Mouse (Mus musculus) heart, embryonic 16.5 days (tissue): ENCODE measurements around the gene Unc79. TPM values are rescaled to one million over a fixed set of nuclear protein-coding genes. Genes with fewer than 3 reads are reported as not detected.

Experiments used
- ATAC-seq: fragments of 200-750 bp; cut with Nextera tagmentation; replicated peaks from 2 replicates; pipeline ENCODE4 v1.8.0; 2017; ENCODE audit warnings: moderate number of reproducible peaks; ENCODE audit not compliant: insufficient read depth, low FRiP score; ENCODE audit errors: extremely low read depth
- H3K27ac ChIP-seq: fragments of 300-500 bp; sonication (generic); 2 replicates; pipeline ENCODE4 v1.5.1; 2014; ENCODE audit warnings: mild to moderate bottlenecking, low read length, control low read depth, moderate library complexity
- H3K27me3 ChIP-seq: fragments of 300-500 bp; sonication (generic); 2 replicates; pipeline ENCODE4 v1.6.1; 2014; ENCODE audit warnings: low read length, mixed read lengths; ENCODE audit not compliant: control insufficient read depth, insufficient read depth
- H3K36me3 ChIP-seq: fragments of 300-500 bp; sonication (generic); 2 replicates; pipeline ENCODE4 v1.6.1; 2014; ENCODE audit not compliant: control insufficient read depth, insufficient read depth
- H3K4me1 ChIP-seq: fragments of 300-500 bp; sonication (generic); 2 replicates; pipeline ENCODE4 v1.6.1; 2014; ENCODE audit warnings: low read length, mixed read lengths; ENCODE audit not compliant: control insufficient read depth, insufficient read depth
- H3K4me2 ChIP-seq: fragments of 300-500 bp; sonication (generic); 2 replicates; pipeline ENCODE4 v1.6.1; 2014; ENCODE audit warnings: low read depth, mild to moderate bottlenecking, control low read depth, low read length
- H3K4me3 ChIP-seq: fragments of 300-500 bp; sonication (generic); 2 replicates; pipeline ENCODE4 v1.5.1; 2014; ENCODE audit warnings: mild to moderate bottlenecking, control low read depth, low read length
- H3K9ac ChIP-seq: fragments of 300-500 bp; sonication (generic); 2 replicates; pipeline ENCODE4 v1.6.1; 2014; ENCODE audit warnings: low read length, control low read depth
- H3K9me3 ChIP-seq: fragments of 300-500 bp; sonication (generic); replicated peaks from 2 replicates; pipeline ENCODE4 v1.6.1; 2016; ENCODE audit warnings: low read length; ENCODE audit not compliant: control insufficient read depth
- WGBS: fragments of 180-500 bp; shearing (Covaris S2); extraction: QIAGEN DNeasy Blood & Tissue Kit; methylation state at CpG from one replicate; pipeline ENCODE4 v1.1.7; 2014; 5-methylcytosine and 5-hydroxymethylcytosine counted together
- polyA plus RNA-seq: library from polyadenylated mRNA; unstranded; fragments of >200 nt; fragmentation: Nextera tagmentation; extraction: Ambion mirVana; gene quantifications from 2 replicates; pipeline ENCODE4 v1.2.1, GENCODE M21; 2015

Gene Unc79
- polyA plus RNA-seq, 1 experiment from 2014 or later, result 0.30 TPM

- no peak overlapping the region for H3K27ac ChIP-seq
- H3K4me3 ChIP-seq, result no peak overlapping the region
- H3K4me1 ChIP-seq, result no peaks in the 10 kb centered on the region
- WGBS, result 57% methylated on average over 5 of the region's 5 CpGs
- ATAC-seq, result no peak
- H3K4me2 ChIP-seq, result no peak overlapping the region
- no peak overlapping the region for H3K9ac ChIP-seq
- no peaks in the 10 kb centered on the region for H3K27me3 ChIP-seq
- no peaks in the 10 kb centered on the region for H3K36me3 ChIP-seq
- no peaks in the 10 kb centered on the region for H3K9me3 ChIP-seq
These were observed 173.3 kb downstream of the Unc79 start for GRCm38 (mm10) chr12:103121928-103122327.

- WGBS, result 63% methylated on average over 1 of the region's 1 CpGs
- Histone ChIP-seq H3K9me3 (no peaks in the 10 kb centered on the region), H3K27me3 (no peaks in the 10 kb centered on the region), H3K4me2 (no peak overlapping the region), H3K4me3 (no peak overlapping the region), H3K4me1 (no peaks in the 10 kb centered on the region), H3K9ac (no peak overlapping the region), H3K27ac (no peak overlapping the region), H3K36me3 (no peaks in the 10 kb centered on the region)
- ATAC-seq, result no peak
These were observed 175.2 kb downstream of the Unc79 start for GRCm38 (mm10) chr12:103123861-103124260.

GRCm38 (mm10) chr12:103128914-103129313, 180.3 kb downstream of the Unc79 start:
- H3K27me3 ChIP-seq, result no peaks in the 10 kb centered on the region
- no peak overlapping the region for H3K4me2 ChIP-seq
- no peak overlapping the region for H3K27ac ChIP-seq
- no peak overlapping the region for H3K9ac ChIP-seq
- no peaks in the 10 kb centered on the region for H3K9me3 ChIP-seq
- 89% methylated on average over 6 of the region's 6 CpGs for WGBS
- H3K36me3 ChIP-seq, result no peaks in the 10 kb centered on the region
- H3K4me3 ChIP-seq, result no peak overlapping the region
- no peaks in the 10 kb centered on the region for H3K4me1 ChIP-seq
- ATAC-seq, result no peak

- Histone ChIP-seq H3K4me3 (no peak overlapping the region), H3K36me3 (no peaks in the 10 kb centered on the region), H3K9me3 (no peaks in the 10 kb centered on the region), H3K4me2 (no peak overlapping the region), H3K27ac (no peak overlapping the region), H3K9ac (no peak overlapping the region), H3K4me1 (no peaks in the 10 kb centered on the region), H3K27me3 (no peaks in the 10 kb centered on the region)
- no peak for ATAC-seq
- whole genome bisulfite sequencing, result 74% methylated on average over 17 of the region's 17 CpGs
These were observed 181.0 kb downstream of the Unc79 start for GRCm38 (mm10) chr12:103129395-103130248.

- Histone ChIP-seq H3K36me3 (no peaks in the 10 kb centered on the region), H3K4me2 (no peak overlapping the region), H3K27me3 (no peaks in the 10 kb centered on the region), H3K4me3 (no peak overlapping the region), H3K4me1 (no peaks in the 10 kb centered on the region), H3K9ac (no peak overlapping the region), H3K27ac (no peak overlapping the region), H3K9me3 (no peaks in the 10 kb centered on the region)
- WGBS, result 54% methylated on average over 6 of the region's 6 CpGs
- no peak for ATAC-seq
These were observed 182.8 kb downstream of the Unc79 start for GRCm38 (mm10) chr12:103131419-103131818.

- 29% methylated on average over 9 of the region's 9 CpGs for WGBS
- peaks cover 5% of the 10 kb centered on the region for H3K4me1 ChIP-seq
- H3K9ac ChIP-seq, result peak overlapping the region; percentile 46; the same call in 1 of the 2 replicates
- no peaks in the 10 kb centered on the region for H3K36me3 ChIP-seq
- H3K4me2 ChIP-seq, result peak overlapping the region; percentile 54
- ATAC-seq, result peak; percentile 78
- peak overlapping the region; percentile 14 for H3K4me3 ChIP-seq
- H3K27me3 ChIP-seq, result no peaks in the 10 kb centered on the region
- H3K27ac ChIP-seq, result no peak overlapping the region
- H3K9me3 ChIP-seq, result peaks cover 8% of the 10 kb centered on the region
These were observed 193.9 kb downstream of the Unc79 start for GRCm38 (mm10) chr12:103142550-103143010.

- Histone ChIP-seq H3K4me2 (no peak overlapping the region), H3K4me1 (peaks cover 5% of the 10 kb centered on the region), H3K27ac (no peak overlapping the region), H3K27me3 (no peaks in the 10 kb centered on the region), H3K9me3 (peaks cover 8% of the 10 kb centered on the region), H3K4me3 (no peak overlapping the region), H3K9ac (no peak overlapping the region), H3K36me3 (no peaks in the 10 kb centered on the region)
- WGBS, result 23% methylated on average over 9 of the region's 9 CpGs
- peak; percentile 65; the same call in 1 of the 2 replicates for ATAC-seq
These were observed 195.3 kb downstream of the Unc79 start for GRCm38 (mm10) chr12:103143798-103144565.

- ATAC-seq, result no peak
- Histone ChIP-seq H3K4me1 (no peaks in the 10 kb centered on the region), H3K36me3 (no peaks in the 10 kb centered on the region), H3K27me3 (no peaks in the 10 kb centered on the region), H3K9me3 (peaks cover 8% of the 10 kb centered on the region), H3K9ac (no peak overlapping the region), H3K4me2 (no peak overlapping the region), H3K4me3 (no peak overlapping the region), H3K27ac (no peak overlapping the region)
- WGBS, result 64% methylated on average over 2 of the region's 2 CpGs
These were observed 201.6 kb downstream of the Unc79 start for GRCm38 (mm10) chr12:103150247-103150646.

- Histone ChIP-seq H3K9ac (no peak overlapping the region), H3K4me2 (no peak overlapping the region), H3K4me3 (no peak overlapping the region), H3K27me3 (no peaks in the 10 kb centered on the region), H3K27ac (no peak overlapping the region), H3K9me3 (no peaks in the 10 kb centered on the region), H3K4me1 (peaks cover 3% of the 10 kb centered on the region; the same call in 1 of the 2 replicates), H3K36me3 (no peaks in the 10 kb centered on the region)
- WGBS, result 64% methylated on average over 2 of the region's 2 CpGs
- no peak for ATAC-seq
These were observed 206.3 kb downstream of the Unc79 start for GRCm38 (mm10) chr12:103154927-103155326.
